Mouse (Mus musculus): Measurements from ENCODE around the gene Mlec.

GRCm38 (mm10) chr5:115174554-115174953 is 16.6 kb upstream of the Mlec start:
- TF ChIP-seq NELFE (IDR thresholded peaks at IDR 0.05; ENCODE audit: low read depth, low read length) = no peak
- TF ChIP-seq CTCF (IDR thresholded peaks at IDR 0.05 in 2 of 3, conservative IDR thresholded peaks at IDR 0.05 in 1 of 3; ENCODE audit: control insufficient read depth in 1 of 3, insufficient read depth in 1 of 3, low read depth in 2 of 3, low read length in 3 of 3, poor library complexity in 1 of 3, severe bottlenecking in 1 of 3) = peak; percentile 39 to 52 (median 44); a peak in 5 of 6 replicates
- TF ChIP-seq POLR2A (IDR thresholded peaks at IDR 0.05; ENCODE audit: control insufficient read depth in 1 of 2, insufficient read depth in 1 of 2, low read depth in 1 of 2, low read length in 2 of 2, poor library complexity in 1 of 2) = no peak
- no peak for TF ChIP-seq MAX (IDR thresholded peaks at IDR 0.05; ENCODE audit: low read length)
- TF ChIP-seq NRF1 (IDR thresholded peaks at IDR 0.05; ENCODE audit: insufficient read depth, low read depth, low read length, poor library complexity, severe bottlenecking) = no peak
- no peak for TF ChIP-seq E2F4 (IDR thresholded peaks at IDR 0.05; ENCODE audit: borderline replicate concordance, low read depth, low read length)
- TF ChIP-seq HCFC1 (IDR thresholded peaks at IDR 0.05; ENCODE audit: low read depth, low read length) = no peak
- TF ChIP-seq ZKSCAN1 (IDR thresholded peaks at IDR 0.05; ENCODE audit: low read depth, low read length) = no peak
- TF ChIP-seq TAL1 (IDR thresholded peaks at IDR 0.05; ENCODE audit: low read length) = no peak
- no peak for TF ChIP-seq GATA1 (IDR thresholded peaks at IDR 0.05; ENCODE audit: low read depth, low read length)
